Mouse (Mus musculus): ENCODE data around the gene Urah. TPM values are rescaled to one million over a fixed set of nuclear protein-coding genes. Genes with fewer than 3 reads are reported as not detected.
A peak's percentile ranks its signal among the peaks of the same experiment; 100 is the strongest.

Urah gene
- total and polyA plus RNA-seq, 3 experiments, result not detected

DNA sequence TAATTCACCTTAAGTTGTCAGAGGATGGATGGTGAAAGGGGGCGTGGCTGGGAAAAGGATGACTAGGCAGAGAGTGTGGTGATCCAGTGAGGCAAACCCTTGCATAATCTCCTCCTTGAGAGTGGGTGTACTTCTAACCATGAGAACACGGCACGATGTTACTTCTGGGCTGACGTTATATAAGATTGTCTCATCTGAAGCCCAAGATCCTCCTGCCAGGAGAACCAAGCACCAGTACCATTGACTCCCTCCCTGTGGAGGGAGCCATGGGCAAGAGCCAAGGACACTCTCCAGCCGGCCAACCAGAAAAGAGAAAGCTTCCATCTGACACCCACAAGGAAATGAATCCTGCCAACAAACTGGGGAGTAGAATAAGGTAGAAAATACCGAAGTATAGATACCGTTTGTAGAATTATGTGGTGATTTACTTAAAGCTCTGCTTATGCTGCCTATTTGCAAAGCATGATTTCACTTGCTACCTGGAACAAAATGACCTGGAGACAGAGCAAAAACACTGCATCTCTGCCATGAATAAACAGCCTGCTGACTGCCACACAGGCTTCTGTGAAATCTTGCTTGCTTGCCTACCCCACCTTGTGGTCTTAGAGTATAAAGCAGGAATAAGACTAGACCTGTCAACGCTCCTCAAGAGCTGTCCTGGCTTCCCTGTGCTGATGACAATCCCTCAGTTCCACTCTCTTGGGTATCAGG lies 6.5 kb upstream of the Urah start (continued):
- TF ChIP-seq HCFC1 (IDR thresholded peaks at IDR 0.05; ENCODE audit: low read depth, low read length) (no peak), JUN (IDR thresholded peaks at IDR 0.05; ENCODE audit: insufficient read depth, low read depth, low read length) (no peak), MAFK (IDR thresholded peaks at IDR 0.05; ENCODE audit: insufficient replicate concordance, low read length) (0 out of 2 replicates have a peak, but pooled peaks have one; percentile 8), E2F4 (IDR thresholded peaks at IDR 0.05; ENCODE audit: insufficient replicate concordance, low read depth, low read length) (no peak), POLR2A (IDR thresholded peaks at IDR 0.05; ENCODE audit: low read depth, low read length) (no peak), MEF2A (IDR thresholded peaks at IDR 0.05; ENCODE audit: borderline replicate concordance, low read depth, low read length) (no peak), ZMIZ1 (IDR thresholded peaks at IDR 0.05; ENCODE audit: low read depth, low read length) (no peak), TCF12 (IDR thresholded peaks at IDR 0.05; ENCODE audit: low read depth, low read length) (no peak), IRF4 (IDR thresholded peaks at IDR 0.05; ENCODE audit: low read depth, low read length) (no peak), ZNF384 (IDR thresholded peaks at IDR 0.05; ENCODE audit: low read depth, low read length) (no peak), USF1 (IDR thresholded peaks at IDR 0.05; ENCODE audit: low read depth, low read length) (no peak), SIN3A (IDR thresholded peaks at IDR 0.05; ENCODE audit: low read length) (0 out of 2 replicates have a peak, but pooled peaks have one; percentile 23), RCOR1 (conservative IDR thresholded peaks at IDR 0.05; ENCODE audit: low read depth, low read length) (no peak), MAX (IDR thresholded peaks at IDR 0.05; ENCODE audit: low read length) (no peak), MYC (IDR thresholded peaks at IDR 0.05; ENCODE audit: low read depth, low read length) (no peak), CHD2 (IDR thresholded peaks at IDR 0.05; ENCODE audit: low read length) (no peak), RAD21 (IDR thresholded peaks at IDR 0.05; ENCODE audit: low read depth, low read length) (peak; percentile 65)

DNA sequence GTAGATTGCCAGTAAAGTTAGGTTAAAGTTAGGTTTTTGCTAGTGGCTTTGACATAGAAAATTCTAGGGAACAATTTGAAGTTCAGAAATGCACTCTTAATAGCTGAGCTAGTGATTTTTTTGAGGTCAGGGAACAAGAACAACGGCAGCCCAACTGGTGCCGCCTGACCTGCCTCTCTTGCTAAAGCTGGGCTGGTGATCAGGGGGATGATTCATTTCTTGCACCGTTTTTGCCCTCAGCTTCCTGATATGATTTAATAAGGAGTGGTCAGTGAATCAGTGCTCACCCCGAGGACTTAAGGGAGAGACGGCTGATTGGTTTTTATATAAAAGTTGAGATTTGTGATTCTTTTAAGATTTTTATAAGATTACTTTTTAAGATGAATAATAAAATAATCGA lies 3.4 kb upstream of the Urah start:
- H3K27ac ChIP-seq (ENCODE audit: insufficient read depth, low read depth), result no peak overlapping the region
- no peaks in the 10 kb centered on the region for H3K9me3 ChIP-seq (replicated peaks; ENCODE audit: low read length)
- H3K79me2 ChIP-seq (replicated peaks; ENCODE audit: control insufficient read depth, extremely low read depth, insufficient read depth, poor library complexity, severe bottlenecking), result no peaks in the 10 kb centered on the region
- H3K4me1 ChIP-seq (ENCODE audit: control insufficient read depth in 1 of 2, insufficient read depth in 2 of 2), result no peaks in the 10 kb centered on the region; a peak in 1 of 4 replicates
- H3K4me2 ChIP-seq (ENCODE audit: insufficient read depth, low read depth, poor library complexity, severe bottlenecking), result no peak overlapping the region
- H3K9ac ChIP-seq (ENCODE audit: insufficient read depth, low read depth), result no peak overlapping the region
- no peak for DNase-seq (ENCODE audit: extremely low read depth)
- dilution Hi-C loops (cut with MboI; ENCODE audit: extremely low pct_ligation_motif_present, extremely low pct_unique_long_range_greater_than_20kb, low sequenced_read_pairs) (no loop called here), in situ Hi-C loops (cut with MboI; ENCODE audit: low pct_ligation_motif_present, low pct_unique_long_range_greater_than_20kb, low sequenced_read_pairs) (loop anchor here (25.0 kb wide), 1 partner anchor 744 kb away; the partner anchor contains the start of genes Caly and Prap1)
- no peak overlapping the region for H3K4me3 ChIP-seq (replicated peaks in 1 of 3; ENCODE audit: low read depth in 2 of 3, low read length in 2 of 3, poor library complexity in 1 of 3)
- no peak for TF ChIP-seq JUND (conservative IDR thresholded peaks at IDR 0.05; ENCODE audit: low read depth, low read length)
- TF ChIP-seq MAX (IDR thresholded peaks at IDR 0.05; ENCODE audit: low read length), result no peak
- TF ChIP-seq UBTF (IDR thresholded peaks at IDR 0.05; ENCODE audit: low read depth, low read length), result no peak
- no peak for TF ChIP-seq CHD1 (IDR thresholded peaks at IDR 0.05; ENCODE audit: low read depth, low read length)
- TF ChIP-seq NRF1 (IDR thresholded peaks at IDR 0.05; ENCODE audit: low read depth, low read length), result no peak
- no peak for TF ChIP-seq MAFK (IDR thresholded peaks at IDR 0.05; ENCODE audit: insufficient replicate concordance, low read length)
- no peak for TF ChIP-seq ETS1 (conservative IDR thresholded peaks at IDR 0.05; ENCODE audit: low read depth, low read length)
- no peak for TF ChIP-seq MEF2A (IDR thresholded peaks at IDR 0.05; ENCODE audit: borderline replicate concordance, low read depth, low read length)
- TF ChIP-seq MXI1 (IDR thresholded peaks at IDR 0.05; ENCODE audit: low read depth, low read length), result no peak
- TF ChIP-seq SMC3 (IDR thresholded peaks at IDR 0.05; ENCODE audit: low read depth, low read length), result no peak
- no peak for TF ChIP-seq POLR2A (IDR thresholded peaks at IDR 0.05; ENCODE audit: low read depth, low read length)
- no peak for TF ChIP-seq E2F4 (IDR thresholded peaks at IDR 0.05; ENCODE audit: insufficient replicate concordance, low read depth, low read length)
- no peak for TF ChIP-seq CHD2 (IDR thresholded peaks at IDR 0.05; ENCODE audit: low read length)
- TF ChIP-seq ELF1 (IDR thresholded peaks at IDR 0.05; ENCODE audit: low read depth, low read length), result no peak
- no peak for TF ChIP-seq KAT2A (IDR thresholded peaks at IDR 0.05; ENCODE audit: insufficient replicate concordance, low read length)
- peaks cover 75% of the 10 kb centered on the region for H3K27me3 ChIP-seq (replicated peaks)
- no peaks in the 10 kb centered on the region for H3K36me3 ChIP-seq (replicated peaks in 1 of 2; ENCODE audit: control insufficient read depth in 1 of 2, insufficient read depth in 1 of 2, low read length in 1 of 2)
